Mouse (Mus musculus) lung, embryonic 14.5 days (tissue): ENCODE measurements around the gene Plrg1. TPM values are rescaled to one million over a fixed set of nuclear protein-coding genes. Genes with fewer than 3 reads are reported as not detected.

Source experiments
- ATAC-seq: fragments of 200-750 bp; cut with Nextera tagmentation; 2 replicates; pipeline ENCODE4 v1.8.0; 2017; ENCODE audit warnings: mild to moderate bottlenecking, moderate TSS enrichment, moderate library complexity; ENCODE audit not compliant: insufficient read depth
- DNase-seq: peaks from one replicate; pipeline ENCODE4 v3.0.0-alpha.2; 2015
- H3K27ac ChIP-seq: fragments of 300-500 bp; sonication (generic); 2 replicates; pipeline ENCODE4 v1.5.1; 2014; ENCODE audit warnings: low read depth, mild to moderate bottlenecking, moderate library complexity
- H3K27me3 ChIP-seq: fragments of 300-500 bp; sonication (generic); 2 replicates; pipeline ENCODE4 v1.6.1; 2014; ENCODE audit warnings: low read length, control low read depth; ENCODE audit not compliant: insufficient read depth
- H3K36me3 ChIP-seq: fragments of 300-500 bp; sonication (generic); 2 replicates; pipeline ENCODE4 v1.6.1; 2014; ENCODE audit warnings: control low read depth; ENCODE audit not compliant: insufficient read depth
- H3K4me1 ChIP-seq: fragments of 300-500 bp; sonication (generic); 2 replicates; pipeline ENCODE4 v1.6.1; 2014; ENCODE audit warnings: antibody characterized with exemption, control low read depth; ENCODE audit not compliant: insufficient read depth
- H3K4me2 ChIP-seq: fragments of 300-500 bp; sonication (generic); 2 replicates; pipeline ENCODE4 v1.6.1; 2014; ENCODE audit warnings: mild to moderate bottlenecking
- H3K4me3 ChIP-seq: fragments of 300-500 bp; sonication (generic); 2 replicates; pipeline ENCODE4 v1.5.1; 2014; ENCODE audit warnings: low read depth, low read length
- H3K9ac ChIP-seq: fragments of 300-500 bp; sonication (generic); 2 replicates; pipeline ENCODE4 v1.6.1; 2014
- H3K9me3 ChIP-seq: fragments of 300-500 bp; sonication (generic); 2 replicates; pipeline ENCODE4 v1.6.1; 2016; ENCODE audit warnings: low read depth, low read length, control low read depth
- CTCF ChIP-seq: IDR thresholded peaks from 2 replicates; pipeline ENCODE4 v1.5.1; 2016; ENCODE audit warnings: antibody characterized with exemption, low read depth
- WGBS: fragments of 180-500 bp; shearing (Covaris S2); extraction: QIAGEN DNeasy Blood & Tissue Kit; methylation state at CpG from one replicate; pipeline ENCODE4 v1.1.7; 2014; 5-methylcytosine and 5-hydroxymethylcytosine counted together
- polyA plus RNA-seq: library from polyadenylated mRNA; unstranded; fragments of >200 nt; fragmentation: Nextera tagmentation; extraction: Ambion mirVana; gene quantifications from 2 replicates; pipeline ENCODE4 v1.2.1, GENCODE M21; 2014

The Plrg1 gene
- 114 and 115 TPM in 2 replicates for polyA plus RNA-seq

GRCm38 (mm10) chr3:83055281-83056038 is at the start of gene Plrg1:
TSS of gene Plrg1 (plus strand) at chr3:83055522.
- H3K4me3 ChIP-seq = peak within 1 kb of the TSS; percentile 81
- H3K4me1 ChIP-seq = peaks cover 9% of the 10 kb centered on the region
- peaks cover 34% of the 10 kb centered on the region for H3K36me3 ChIP-seq
- WGBS = under 1% methylated on average over 61 of the region's 61 CpGs
- no peaks in the 10 kb centered on the region for H3K27me3 ChIP-seq
- peak within 1 kb of the TSS; percentile 88 for H3K4me2 ChIP-seq
- H3K27ac ChIP-seq = peak within 1 kb of the TSS; percentile 83
- TF ChIP-seq CTCF = peak; percentile 17; the same call in 1 of the 2 replicates
- DNase-seq = peak; percentile 99
- H3K9me3 ChIP-seq = no peaks in the 10 kb centered on the region
- peak; percentile 98 for ATAC-seq
- H3K9ac ChIP-seq = peak within 1 kb of the TSS; percentile 85

DNA sequence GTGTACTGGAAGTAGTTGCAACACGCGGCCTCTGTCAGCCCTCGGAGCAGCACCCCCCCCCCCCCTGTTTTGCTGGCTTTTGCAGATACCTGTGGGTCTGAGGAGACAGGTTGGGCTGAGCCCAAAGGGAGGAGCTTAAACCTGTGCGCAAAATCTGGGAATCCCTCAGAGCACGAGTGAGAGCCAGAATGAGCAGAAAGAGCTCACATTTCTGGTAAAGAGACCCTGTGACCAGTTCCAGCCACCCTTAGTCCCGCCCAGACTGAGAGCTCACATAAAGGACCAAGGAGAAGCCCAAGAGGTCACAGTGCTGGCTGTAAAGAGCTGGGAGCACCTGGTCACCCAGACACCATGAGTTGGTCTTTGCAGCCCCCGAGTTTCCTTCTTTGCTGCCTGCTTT is 47.8 kb upstream of the Plrg1 start, which contains the start of gene Fgg:
Fgg (plus strand) TSS at position 168 of the 400 bp plus-strand sequence.
- no peak for DNase-seq
- WGBS = 31% methylated on average over 7 of the region's 7 CpGs
- ATAC-seq = no peak

GRCm38 (mm10) chr3:83010291-83010690 is 45.0 kb upstream of the Plrg1 start:
- H3K4me1 ChIP-seq = no peaks in the 10 kb centered on the region
- no peaks in the 10 kb centered on the region for H3K36me3 ChIP-seq
- no peaks in the 10 kb centered on the region for H3K9me3 ChIP-seq
- no peak overlapping the region for H3K9ac ChIP-seq
- no peak overlapping the region for H3K27ac ChIP-seq
- no peak overlapping the region for H3K4me2 ChIP-seq
- no peak overlapping the region for H3K4me3 ChIP-seq
- DNase-seq = no peak
- no peaks in the 10 kb centered on the region for H3K27me3 ChIP-seq
- WGBS = 78% methylated on average over 11 of the region's 11 CpGs
- no peak for TF ChIP-seq CTCF
- no peak for ATAC-seq

More for the DNA sequence above, 47.8 kb upstream of the Plrg1 start, which contains the start of gene Fgg:
- H3K36me3 ChIP-seq = no peaks in the 10 kb centered on the region
- H3K9me3 ChIP-seq = no peaks in the 10 kb centered on the region
- no peak within 1 kb of the TSS for H3K27ac ChIP-seq
- H3K4me1 ChIP-seq = no peaks in the 10 kb centered on the region
- TF ChIP-seq CTCF = no peak
- H3K27me3 ChIP-seq = no peaks in the 10 kb centered on the region
- H3K4me3 ChIP-seq = no peak within 1 kb of the TSS
- H3K4me2 ChIP-seq = no peak within 1 kb of the TSS
- H3K9ac ChIP-seq = no peak within 1 kb of the TSS

DNA sequence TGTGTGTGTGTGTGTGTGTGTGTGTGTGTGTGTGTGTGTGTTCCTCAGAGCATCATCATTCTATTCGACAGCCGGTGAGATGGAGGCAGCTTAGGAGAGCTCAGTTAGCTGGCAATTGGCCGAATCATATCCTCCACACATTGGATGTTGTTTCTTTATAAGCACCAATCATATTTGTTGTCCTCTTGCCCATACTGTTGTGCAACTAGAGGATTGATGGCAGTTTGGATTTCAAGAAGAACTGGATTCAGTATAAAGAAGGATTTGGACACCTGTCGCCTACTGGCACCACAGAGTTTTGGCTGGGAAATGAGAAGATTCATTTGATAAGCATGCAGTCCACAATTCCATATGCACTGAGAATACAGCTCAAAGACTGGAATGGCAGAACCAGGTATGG is 44.2 kb upstream of the Plrg1 start:
- 82% methylated on average over 4 of the region's 4 CpGs for WGBS
- no peaks in the 10 kb centered on the region for H3K36me3 ChIP-seq

GRCm38 (mm10) chr3:83011565-83011964 is 43.8 kb upstream of the Plrg1 start:
- Histone ChIP-seq H3K9ac (no peak overlapping the region), H3K4me2 (no peak overlapping the region), H3K4me1 (no peaks in the 10 kb centered on the region), H3K27me3 (no peaks in the 10 kb centered on the region), H3K9me3 (no peaks in the 10 kb centered on the region), H3K27ac (no peak overlapping the region), H3K4me3 (no peak overlapping the region), H3K36me3 (no peaks in the 10 kb centered on the region)
- TF ChIP-seq CTCF = no peak
- 84% methylated on average over 4 of the region's 4 CpGs for WGBS
- no peak for ATAC-seq
- DNase-seq = no peak

More for the DNA sequence above, 44.2 kb upstream of the Plrg1 start:
- Histone ChIP-seq H3K27me3 (no peaks in the 10 kb centered on the region), H3K4me2 (no peak overlapping the region), H3K4me1 (no peaks in the 10 kb centered on the region), H3K4me3 (no peak overlapping the region), H3K9ac (no peak overlapping the region), H3K9me3 (no peaks in the 10 kb centered on the region), H3K27ac (no peak overlapping the region)
- no peak for TF ChIP-seq CTCF
- DNase-seq = no peak
- ATAC-seq = no peak

DNA sequence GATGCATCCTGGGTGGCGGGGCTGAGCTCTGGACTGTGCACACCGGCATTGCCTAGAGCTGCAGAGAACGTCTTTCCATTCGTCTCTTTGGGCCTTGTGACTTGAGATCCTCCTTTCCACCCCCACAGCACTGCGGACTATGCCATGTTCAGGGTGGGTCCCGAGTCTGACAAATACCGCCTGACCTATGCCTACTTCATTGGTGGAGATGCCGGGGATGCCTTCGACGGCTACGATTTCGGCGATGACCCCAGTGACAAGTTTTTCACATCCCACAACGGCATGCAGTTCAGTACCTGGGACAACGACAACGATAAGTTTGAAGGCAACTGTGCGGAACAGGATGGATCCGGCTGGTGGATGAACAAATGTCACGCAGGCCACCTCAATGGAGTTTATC is 42.7 kb upstream of the Plrg1 start:
- H3K4me3 ChIP-seq = no peak overlapping the region
- no peak overlapping the region for H3K9ac ChIP-seq
- WGBS = 88% methylated on average over 19 of the region's 19 CpGs
- ATAC-seq = no peak
- H3K4me1 ChIP-seq = no peaks in the 10 kb centered on the region
- TF ChIP-seq CTCF = no peak
- no peaks in the 10 kb centered on the region for H3K9me3 ChIP-seq
- H3K36me3 ChIP-seq = no peaks in the 10 kb centered on the region
- H3K4me2 ChIP-seq = no peak overlapping the region
- no peaks in the 10 kb centered on the region for H3K27me3 ChIP-seq
- no peak for DNase-seq
- H3K27ac ChIP-seq = no peak overlapping the region

DNA sequence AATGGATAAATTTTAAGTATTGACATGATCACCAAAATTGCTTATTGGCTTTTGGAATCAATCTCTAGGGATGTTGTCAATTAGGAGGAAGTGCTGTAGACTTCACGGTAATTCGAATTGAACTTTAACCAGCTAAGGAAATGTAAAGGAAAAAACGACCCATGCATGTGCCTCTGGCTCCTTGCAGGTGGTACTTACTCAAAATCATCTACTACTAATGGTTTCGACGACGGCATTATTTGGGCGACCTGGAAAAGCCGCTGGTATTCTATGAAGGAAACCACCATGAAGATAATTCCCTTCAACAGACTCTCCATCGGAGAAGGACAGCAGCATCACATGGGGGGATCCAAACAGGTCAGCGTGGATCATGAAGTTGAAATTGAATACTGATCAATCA is 41.4 kb upstream of the Plrg1 start:
- H3K9me3 ChIP-seq = no peaks in the 10 kb centered on the region
- 84% methylated on average over 10 of the region's 10 CpGs for WGBS

More for the DNA sequence above, 41.4 kb upstream of the Plrg1 start:
- H3K4me3 ChIP-seq = no peak overlapping the region
- H3K4me2 ChIP-seq = no peak overlapping the region
- no peaks in the 10 kb centered on the region for H3K4me1 ChIP-seq
- H3K9ac ChIP-seq = no peak overlapping the region
- H3K27me3 ChIP-seq = no peaks in the 10 kb centered on the region
- H3K36me3 ChIP-seq = no peaks in the 10 kb centered on the region
- ATAC-seq (no peak), DNase-seq (no peak)
- TF ChIP-seq CTCF = no peak
- H3K27ac ChIP-seq = no peak overlapping the region
